In the genomic region with DNA sequence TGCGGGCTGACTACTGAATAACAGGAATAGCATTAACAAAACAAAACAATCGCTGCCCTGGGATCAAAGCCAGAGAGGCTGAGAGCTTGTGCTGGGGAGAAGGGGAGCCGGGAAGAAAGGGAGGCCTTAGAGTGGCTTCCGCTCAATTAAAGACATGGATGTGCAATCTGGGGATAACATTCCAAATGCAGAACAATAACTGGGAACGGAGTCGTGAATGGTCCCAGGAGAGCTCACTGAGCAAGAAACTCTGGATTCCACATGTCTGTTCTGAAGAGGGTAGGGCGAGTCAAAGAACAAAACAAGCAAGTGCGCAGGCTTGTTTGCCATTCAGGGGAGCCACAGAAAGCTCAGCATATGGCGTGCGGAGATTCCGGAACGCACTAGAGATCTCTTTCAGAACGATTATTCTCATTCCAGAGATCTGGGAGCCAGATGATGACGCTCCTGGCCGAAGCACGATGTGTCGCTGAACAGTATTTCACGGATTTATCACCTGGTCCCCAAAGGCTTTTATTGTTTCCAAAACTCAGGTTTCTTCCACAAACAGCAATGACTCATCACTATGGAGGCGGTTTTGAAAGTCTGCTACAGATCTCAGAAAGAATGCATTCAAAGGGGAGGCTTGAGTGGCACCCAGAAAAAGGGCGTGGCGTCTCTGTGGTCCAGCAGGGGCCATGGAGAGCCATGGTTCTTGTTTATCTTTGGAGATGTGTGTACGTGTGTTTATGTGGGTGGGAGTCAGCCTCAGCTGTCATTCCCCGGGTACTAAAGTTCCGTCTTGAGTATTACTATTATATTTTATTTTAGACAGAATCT, we compare ENCODE assay signal across 8 mouse cellular contexts.
DNase-seq lines count a peak whose midpoint lies in the region; ATAC-seq and TF ChIP-seq lines count a peak whose summit lies in the region.

No protein-coding gene starts in this region.

- WGBS in heart, postnatal 0 days = 54% methylated on average over 24 of the region's 24 CpGs
- 32% methylated on average over 24 of the region's 24 CpGs for WGBS in limb, embryonic 14.5 days

- no peak overlapping the region for H3K27ac ChIP-seq in heart, postnatal 0 days (ENCODE audit: low read depth)
- H3K27ac ChIP-seq in limb, embryonic 14.5 days (replicated peaks; ENCODE audit: low read depth, low read length) = 0 out of 2 replicates have a peak overlapping the region, but pooled peaks have one; percentile 3

- TF ChIP-seq CTCF in heart, postnatal 0 days (IDR thresholded peaks at IDR 0.05; ENCODE audit: low read depth) = no peak

- TF ChIP-seq EP300 in heart, postnatal 0 days (IDR thresholded peaks at IDR 0.05; ENCODE audit: low read depth) = no peak

- no peaks in the 10 kb centered on the region for H3K27me3 ChIP-seq in heart, postnatal 0 days (ENCODE audit: control insufficient read depth, insufficient read depth, low read length)
- H3K27me3 ChIP-seq in limb, embryonic 14.5 days (ENCODE audit: control insufficient read depth, insufficient read depth, low read length) = no peaks in the 10 kb centered on the region

- H3K4me3 ChIP-seq in heart, postnatal 0 days (ENCODE audit: low read depth, low read length) = no peak overlapping the region
- H3K4me3 ChIP-seq in limb, embryonic 14.5 days (replicated peaks; ENCODE audit: low read length) = no peak overlapping the region

- no peak overlapping the region for H3K9ac ChIP-seq in heart, postnatal 0 days (replicated peaks; ENCODE audit: low read depth, low read length)
- H3K9ac ChIP-seq in limb, embryonic 14.5 days (ENCODE audit: low read depth, low read length, severe bottlenecking) = no peak overlapping the region

- no peaks in the 10 kb centered on the region for H3K9me3 ChIP-seq in heart, postnatal 0 days (replicated peaks; ENCODE audit: control insufficient read depth, low read length)
- no peaks in the 10 kb centered on the region for H3K9me3 ChIP-seq in limb, embryonic 14.5 days (ENCODE audit: control insufficient read depth, low read length)

- DNase-seq in heart, postnatal 0 days (ENCODE audit: low spot score) = peak; percentile 9
- DNase-seq in heart, adult 9 months (ENCODE audit: low spot score in 2 of 2) = no peak
- peak; percentile 49 for DNase-seq in embryo, embryonic 10 days (ENCODE audit: low spot score)
- peak; percentile 21 for DNase-seq in heart, postnatal 4 days
- DNase-seq in limb, embryonic 14.5 days (ENCODE audit: low spot score) = peak; percentile 71
- DNase-seq in thymus, postnatal 0 days (ENCODE audit: low spot score) = no peak
- no peak for DNase-seq in thymus, postnatal 36 days

- no peak for ATAC-seq in heart, postnatal 0 days (ENCODE audit: insufficient read depth, low read depth)
- ATAC-seq in limb, embryonic 14.5 days (ENCODE audit: low FRiP score, low read depth) = peak; percentile 71
- no peak for ATAC-seq in CD4-positive, CD25-positive, alpha-beta regulatory T cell, adult 4 months

- H3K36me3 ChIP-seq in heart, postnatal 0 days (replicated peaks; ENCODE audit: control insufficient read depth, insufficient read depth, low read length) = no peaks in the 10 kb centered on the region
- H3K36me3 ChIP-seq in limb, embryonic 14.5 days (ENCODE audit: control insufficient read depth, insufficient read depth, low read length) = no peaks in the 10 kb centered on the region

- H3K4me2 ChIP-seq in heart, postnatal 0 days (ENCODE audit: low read depth, low read length) = peak overlapping the region; percentile 35
- H3K4me2 ChIP-seq in limb, embryonic 14.5 days (replicated peaks; ENCODE audit: low read depth, low read length, severe bottlenecking) = 0 out of 2 replicates have a peak overlapping the region, but pooled peaks have one; percentile 9

- no peaks in the 10 kb centered on the region; the same call in 1 of the 2 replicates for H3K4me1 ChIP-seq in heart, postnatal 0 days (ENCODE audit: control insufficient read depth, insufficient read depth)
- peaks cover 6% of the 10 kb centered on the region; the same call in 1 of the 2 replicates for H3K4me1 ChIP-seq in limb, embryonic 14.5 days (ENCODE audit: control insufficient read depth, insufficient read depth, low read length)

- no peak for TF ChIP-seq POLR2A in limb, embryonic 14.5 days (IDR thresholded peaks at IDR 0.05; ENCODE audit: borderline replicate concordance, extremely low read depth, insufficient read depth, insufficient read length)

Comparison
In these comparisons a context has a peak if more than half of its experiments do, and no peak if none do; other contexts are left out.
1. DNase-seq: peak in heart, postnatal 0 days (single experiment), embryo, embryonic 10 days (single experiment), heart, postnatal 4 days (single experiment) and limb, embryonic 14.5 days (single experiment); none in heart, adult 9 months (0 of 2), thymus, postnatal 0 days (single experiment) and thymus, postnatal 36 days (0 of 2).